In genomic region chr16:85922454-85922853, GRCm38 (mm10) we compare ENCODE assay signal across 19 mouse cellular contexts. TPM values are rescaled to one million over a fixed set of nuclear protein-coding genes. Genes with fewer than 3 reads are reported as not detected.
"Had no signal": no experiment of that assay in that cellular context is flagged by ENCODE, and none has a peak within 500 bp of the region (broad histone marks: within the 10 kb centered on the region; RNA-seq: fewer than 3 reads in every experiment).

No protein-coding gene starts in this region.

- H3K27me3 ChIP-seq: liver, embryonic 12.5 days; lung, embryonic 15.5 days; midbrain, embryonic 12.5 days; neural tube, embryonic 13.5 days; neural tube, embryonic 15.5 days had no signal

- H3K4me3 ChIP-seq: liver, embryonic 12.5 days; lung, embryonic 15.5 days; midbrain, embryonic 10.5 days; midbrain, embryonic 12.5 days; myocyte; neural tube, embryonic 13.5 days; neural tube, embryonic 15.5 days had no signal

- H3K9ac ChIP-seq: liver, embryonic 12.5 days; liver, embryonic 14.5 days; lung, embryonic 15.5 days; midbrain, embryonic 12.5 days; neural tube, embryonic 13.5 days; neural tube, embryonic 15.5 days had no signal

- ATAC-seq: liver, embryonic 12.5 days; midbrain, embryonic 16.5 days had no signal

- H3K36me3 ChIP-seq: liver, embryonic 12.5 days; lung, embryonic 15.5 days; midbrain, embryonic 10.5 days; midbrain, embryonic 12.5 days; neural tube, embryonic 13.5 days; neural tube, embryonic 15.5 days had no signal

- H3K4me1 ChIP-seq: liver, embryonic 12.5 days; lung, embryonic 15.5 days; midbrain, embryonic 10.5 days; midbrain, embryonic 12.5 days; neural tube, embryonic 13.5 days; neural tube, embryonic 15.5 days had no signal

- H3K9me3 ChIP-seq: lung, embryonic 15.5 days; midbrain, embryonic 10.5 days; midbrain, embryonic 12.5 days; neural tube, embryonic 13.5 days; neural tube, embryonic 15.5 days had no signal

- DNase-seq: midbrain, embryonic 14.5 days; retina, postnatal 1 day; right cerebral cortex, adult 18-20 months; right cerebral cortex, postnatal 25 days; right cerebral cortex, postnatal 4 days; spleen, adult 18-20 months; thymus, adult 18-20 months; thymus, postnatal 14 days; thymus, postnatal 36 days had no signal

- H3K4me2 ChIP-seq: liver, embryonic 12.5 days; lung, embryonic 15.5 days; midbrain, embryonic 12.5 days; neural tube, embryonic 13.5 days; neural tube, embryonic 15.5 days had no signal

- H3K27ac ChIP-seq: liver, embryonic 12.5 days; liver, embryonic 14.5 days; lung, embryonic 15.5 days; midbrain, embryonic 10.5 days; midbrain, embryonic 12.5 days; neural tube, embryonic 13.5 days; neural tube, embryonic 15.5 days had no signal

RNA-seq across cellular contexts. Expression of gene Adamts5, which starts 20.8 kb away (rescaled TPM):
- total RNA-seq: megakaryocyte-erythroid progenitor cell, adult 5-6 weeks had no signal
